Mouse (Mus musculus) G1E (cell line): ENCODE results near the gene Alpk1.

Experiments
- CTCF ChIP-seq: IDR thresholded peaks from 2 replicates; pipeline ENCODE4 v1.5.1; 2012; ENCODE audit warnings: low read depth, low read length, inconsistent platforms, mixed read lengths
- GATA1 ChIP-seq: IDR thresholded peaks from 2 replicates; pipeline ENCODE4 v1.6.1; 2012; ENCODE audit warnings: borderline replicate concordance, low read length, inconsistent platforms, mixed read lengths
- GATA2 ChIP-seq: IDR thresholded peaks from 2 replicates; pipeline ENCODE4 v1.6.1; 2012; ENCODE audit warnings: low read depth, low read length, inconsistent platforms, borderline replicate concordance
- POLR2AphosphoS5 ChIP-seq: IDR thresholded peaks from 2 replicates; pipeline ENCODE4 v1.6.1; 2012; ENCODE audit warnings: low read depth, low read length, inconsistent platforms; ENCODE audit not compliant: insufficient replicate concordance
- TAL1 ChIP-seq: conservative IDR thresholded peaks from 2 replicates; pipeline ENCODE4 v1.6.1; 2012; ENCODE audit warnings: low read depth, low read length, inconsistent platforms, mixed read lengths

DNA sequence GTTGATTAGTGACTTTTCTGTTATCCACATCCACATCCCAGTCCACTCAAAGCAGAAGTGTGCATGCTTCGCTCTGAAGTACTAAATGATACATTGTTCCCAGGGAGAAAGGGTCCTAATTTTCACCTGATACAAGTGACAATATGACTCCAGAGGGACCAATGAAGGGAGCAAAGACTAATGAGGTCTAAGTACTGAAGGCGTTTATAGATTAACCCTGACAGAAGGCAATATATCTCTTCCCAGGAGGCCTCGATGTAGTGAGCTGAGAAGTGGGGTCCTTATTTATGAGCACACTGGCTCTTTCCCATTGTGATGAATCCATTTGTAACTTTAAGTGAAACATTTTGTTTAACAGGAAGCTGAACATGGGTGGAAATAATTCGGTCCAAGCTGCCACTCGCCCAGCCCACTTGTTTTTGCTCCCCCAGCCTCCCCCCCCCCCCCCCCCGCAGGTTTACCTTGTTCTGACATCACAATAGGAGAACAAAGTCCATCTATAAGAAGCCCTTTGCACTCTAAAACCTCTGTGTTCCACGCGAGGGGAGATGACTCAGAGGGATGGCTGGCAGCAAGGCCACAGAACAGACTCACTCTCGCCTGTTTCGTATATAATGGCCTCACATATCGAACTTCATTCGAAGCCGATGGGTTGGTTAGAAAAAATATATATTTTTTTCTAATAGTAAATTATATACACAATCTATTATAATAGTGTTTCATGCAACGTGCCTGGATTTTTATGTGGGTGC, 36.5 kb downstream of the Alpk1 start:
- TF ChIP-seq CTCF (no peak), TAL1 (no peak), GATA1 (no peak), POLR2AphosphoS5 (no peak), GATA2 (no peak)
